Mouse (Mus musculus): ENCODE results near the gene Cdkn2b. TPM values are rescaled to one million over a fixed set of nuclear protein-coding genes. Genes with fewer than 3 reads are reported as not detected.
A peak's percentile ranks its signal among the peaks of the same experiment; 100 is the strongest.

The Cdkn2b gene
- 18.6 and 23.1 TPM in 2 replicates for polyA plus RNA-seq (2015; fragmentation: Nextera tagmentation; extraction: Ambion mirVana)

- H3K27ac ChIP-seq: peak within 1 kb of the TSS; percentile 66; the same call in 1 of the 2 replicates
- H3K27me3 ChIP-seq (replicated peaks): peaks cover 64% of the 10 kb centered on the region
- peaks cover 9% of the 10 kb centered on the region for H3K4me1 ChIP-seq (replicated peaks)
- peak within 1 kb of the TSS; percentile 95 for H3K4me2 ChIP-seq (replicated peaks)
- no peaks in the 10 kb centered on the region for H3K36me3 ChIP-seq
- peak within 1 kb of the TSS; percentile 56 for H3K4me3 ChIP-seq (replicated peaks)
- WGBS: under 1% methylated on average over 61 of the region's 61 CpGs
- H3K9me3 ChIP-seq: no peaks in the 10 kb centered on the region
- peak; percentile 96 for ATAC-seq
- H3K9ac ChIP-seq: peak within 1 kb of the TSS; percentile 60
Observed at GRCm38 (mm10) chr4:89310491-89311254, at the start of gene Cdkn2b. TSS of gene Cdkn2b (minus strand) at chr4:89311039.

GRCm38 (mm10) chr4:89360349-89360748 is 49.5 kb upstream of the Cdkn2b start:
- Histone ChIP-seq H3K27ac (no peak overlapping the region), H3K9ac (no peak overlapping the region), H3K4me3 (replicated peaks) (no peak overlapping the region), H3K36me3 (no peaks in the 10 kb centered on the region), H3K9me3 (no peaks in the 10 kb centered on the region), H3K4me1 (replicated peaks) (no peaks in the 10 kb centered on the region), H3K27me3 (replicated peaks) (no peaks in the 10 kb centered on the region), H3K4me2 (replicated peaks) (no peak overlapping the region)
- ATAC-seq: peak; percentile 92
- WGBS: 38% methylated on average over 3 of the region's 3 CpGs

GRCm38 (mm10) chr4:89359506-89359905 is 48.7 kb upstream of the Cdkn2b start:
- no peaks in the 10 kb centered on the region for H3K4me1 ChIP-seq (replicated peaks)
- no peaks in the 10 kb centered on the region for H3K27me3 ChIP-seq (replicated peaks)
- WGBS: 82% methylated on average over 6 of the region's 6 CpGs
- H3K27ac ChIP-seq: no peak overlapping the region
- no peak for ATAC-seq
- H3K9ac ChIP-seq: no peak overlapping the region
- H3K36me3 ChIP-seq: no peaks in the 10 kb centered on the region
- H3K4me2 ChIP-seq (replicated peaks): no peak overlapping the region
- no peak overlapping the region for H3K4me3 ChIP-seq (replicated peaks)
- H3K9me3 ChIP-seq: no peaks in the 10 kb centered on the region

- Histone ChIP-seq H3K27ac (no peak overlapping the region), H3K9ac (no peak overlapping the region), H3K27me3 (replicated peaks) (no peaks in the 10 kb centered on the region), H3K4me3 (replicated peaks) (no peak overlapping the region), H3K4me1 (replicated peaks) (no peaks in the 10 kb centered on the region), H3K9me3 (no peaks in the 10 kb centered on the region), H3K4me2 (replicated peaks) (no peak overlapping the region), H3K36me3 (no peaks in the 10 kb centered on the region)
- 50% methylated on average over 9 of the region's 9 CpGs for WGBS
- ATAC-seq: no peak
Observed at GRCm38 (mm10) chr4:89353935-89354334, 43.1 kb upstream of the Cdkn2b start.

- H3K27ac ChIP-seq: no peak overlapping the region
- no peaks in the 10 kb centered on the region for H3K27me3 ChIP-seq (replicated peaks)
- 72% methylated on average over 3 of the region's 3 CpGs for WGBS
- no peak for ATAC-seq
- H3K9me3 ChIP-seq: no peaks in the 10 kb centered on the region
- H3K4me2 ChIP-seq (replicated peaks): no peak overlapping the region
- H3K36me3 ChIP-seq: no peaks in the 10 kb centered on the region
- no peak overlapping the region for H3K4me3 ChIP-seq (replicated peaks)
- no peak overlapping the region for H3K9ac ChIP-seq
- no peaks in the 10 kb centered on the region for H3K4me1 ChIP-seq (replicated peaks)
Observed at GRCm38 (mm10) chr4:89353071-89353582, 42.3 kb upstream of the Cdkn2b start.

- Histone ChIP-seq H3K27me3 (replicated peaks) (no peaks in the 10 kb centered on the region), H3K4me3 (replicated peaks) (no peak overlapping the region), H3K9ac (no peak overlapping the region), H3K36me3 (no peaks in the 10 kb centered on the region), H3K4me1 (replicated peaks) (no peaks in the 10 kb centered on the region), H3K9me3 (no peaks in the 10 kb centered on the region), H3K27ac (no peak overlapping the region), H3K4me2 (replicated peaks) (no peak overlapping the region)
- 22% methylated on average over 5 of the region's 5 CpGs for WGBS
- ATAC-seq: peak; percentile 66; the same call in 1 of the 2 replicates
Observed at GRCm38 (mm10) chr4:89351474-89351873, 40.6 kb upstream of the Cdkn2b start.

- Histone ChIP-seq H3K9me3 (no peaks in the 10 kb centered on the region), H3K27me3 (replicated peaks) (no peaks in the 10 kb centered on the region), H3K4me1 (replicated peaks) (no peaks in the 10 kb centered on the region), H3K36me3 (no peaks in the 10 kb centered on the region), H3K4me3 (replicated peaks) (no peak overlapping the region), H3K9ac (no peak overlapping the region), H3K27ac (no peak overlapping the region), H3K4me2 (replicated peaks) (no peak overlapping the region)
- no peak for ATAC-seq
- 74% methylated on average over 6 of the region's 6 CpGs for WGBS
Observed at GRCm38 (mm10) chr4:89350938-89351451, 40.2 kb upstream of the Cdkn2b start.

GRCm38 (mm10) chr4:89350391-89350790 is 39.6 kb upstream of the Cdkn2b start:
- H3K4me3 ChIP-seq (replicated peaks): no peak overlapping the region
- no peak overlapping the region for H3K9ac ChIP-seq
- no peak overlapping the region for H3K4me2 ChIP-seq (replicated peaks)
- H3K9me3 ChIP-seq: no peaks in the 10 kb centered on the region
- no peaks in the 10 kb centered on the region for H3K27me3 ChIP-seq (replicated peaks)
- 64% methylated on average over 9 of the region's 9 CpGs for WGBS
- no peak overlapping the region for H3K27ac ChIP-seq
- no peak; the same call in 1 of the 2 replicates for ATAC-seq
- H3K36me3 ChIP-seq: no peaks in the 10 kb centered on the region
- H3K4me1 ChIP-seq (replicated peaks): no peaks in the 10 kb centered on the region

- H3K9ac ChIP-seq: no peak overlapping the region
- no peaks in the 10 kb centered on the region for H3K36me3 ChIP-seq
- H3K4me1 ChIP-seq (replicated peaks): no peaks in the 10 kb centered on the region
- H3K4me2 ChIP-seq (replicated peaks): no peak overlapping the region
- H3K9me3 ChIP-seq: no peaks in the 10 kb centered on the region
- H3K27me3 ChIP-seq (replicated peaks): no peaks in the 10 kb centered on the region
- WGBS: 61% methylated on average over 5 of the region's 5 CpGs
- no peak for ATAC-seq
- no peak overlapping the region for H3K27ac ChIP-seq
- H3K4me3 ChIP-seq (replicated peaks): no peak overlapping the region
Observed at GRCm38 (mm10) chr4:89348842-89349241, 38.0 kb upstream of the Cdkn2b start.

- H3K4me2 ChIP-seq (replicated peaks): no peak overlapping the region
- no peak overlapping the region for H3K27ac ChIP-seq
- WGBS: 12% methylated on average over 13 of the region's 13 CpGs
- H3K9ac ChIP-seq: no peak overlapping the region
- H3K27me3 ChIP-seq (replicated peaks): peaks cover 38% of the 10 kb centered on the region
- ATAC-seq: no peak
- peaks cover 9% of the 10 kb centered on the region for H3K4me1 ChIP-seq (replicated peaks)
- no peaks in the 10 kb centered on the region for H3K36me3 ChIP-seq
- H3K4me3 ChIP-seq (replicated peaks): no peak overlapping the region
- H3K9me3 ChIP-seq: no peaks in the 10 kb centered on the region
Observed at GRCm38 (mm10) chr4:89313461-89313860, 2.6 kb upstream of the Cdkn2b start.

GRCm38 (mm10) chr4:89309996-89310395 is 843 bp downstream of the Cdkn2b start:
- 2% methylated on average over 11 of the region's 11 CpGs for WGBS
- no peak overlapping the region for H3K9ac ChIP-seq
- H3K27ac ChIP-seq: no peak overlapping the region
- peaks cover 9% of the 10 kb centered on the region for H3K4me1 ChIP-seq (replicated peaks)
- H3K9me3 ChIP-seq: no peaks in the 10 kb centered on the region
- H3K4me3 ChIP-seq (replicated peaks): peak overlapping the region; percentile 56
- no peaks in the 10 kb centered on the region for H3K36me3 ChIP-seq
- peak overlapping the region; percentile 95 for H3K4me2 ChIP-seq (replicated peaks)
- ATAC-seq: no peak
- H3K27me3 ChIP-seq (replicated peaks): peaks cover 70% of the 10 kb centered on the region

GRCm38 (mm10) chr4:89308001-89308400 is 2.8 kb downstream of the Cdkn2b start:
- 20% methylated on average over 3 of the region's 3 CpGs for WGBS
- ATAC-seq: no peak
- H3K27me3 ChIP-seq (replicated peaks): peaks cover 78% of the 10 kb centered on the region

More at GRCm38 (mm10) chr4:89308001-89308400, 2.8 kb downstream of the Cdkn2b start:
- no peak overlapping the region for H3K4me2 ChIP-seq (replicated peaks)
- H3K4me3 ChIP-seq (replicated peaks): no peak overlapping the region
- no peaks in the 10 kb centered on the region for H3K36me3 ChIP-seq
- H3K4me1 ChIP-seq (replicated peaks): peaks cover 9% of the 10 kb centered on the region
- H3K9me3 ChIP-seq: no peaks in the 10 kb centered on the region
- no peak overlapping the region for H3K9ac ChIP-seq
- H3K27ac ChIP-seq: no peak overlapping the region

Measured in intestine, embryonic 15.5 days (tissue).